Mouse (Mus musculus): ENCODE measurements around the gene Lrrn4cl. TPM values are rescaled to one million over a fixed set of nuclear protein-coding genes. Genes with fewer than 3 reads are reported as not detected.
A peak's percentile ranks its signal among the peaks of the same experiment; 100 is the strongest.

Gene Lrrn4cl
- polyA plus RNA-seq, 1 experiment from 2014 or later = 2.0 TPM

- H3K36me3 ChIP-seq (ENCODE audit: control insufficient read depth, insufficient read depth, low read length) = peaks cover 4% of the 10 kb centered on the region
- WGBS = under 1% methylated on average over 33 of the region's 33 CpGs
- peak; percentile 92 for ATAC-seq (ENCODE audit: insufficient read depth, low FRiP score)
These were observed 31.6 kb upstream of the Lrrn4cl start, which contains the start of gene Ttc9c for GRCm38 (mm10) chr19:8818801-8819595. TSS of gene Ttc9c (minus strand) at chr19:8819333.

DNA sequence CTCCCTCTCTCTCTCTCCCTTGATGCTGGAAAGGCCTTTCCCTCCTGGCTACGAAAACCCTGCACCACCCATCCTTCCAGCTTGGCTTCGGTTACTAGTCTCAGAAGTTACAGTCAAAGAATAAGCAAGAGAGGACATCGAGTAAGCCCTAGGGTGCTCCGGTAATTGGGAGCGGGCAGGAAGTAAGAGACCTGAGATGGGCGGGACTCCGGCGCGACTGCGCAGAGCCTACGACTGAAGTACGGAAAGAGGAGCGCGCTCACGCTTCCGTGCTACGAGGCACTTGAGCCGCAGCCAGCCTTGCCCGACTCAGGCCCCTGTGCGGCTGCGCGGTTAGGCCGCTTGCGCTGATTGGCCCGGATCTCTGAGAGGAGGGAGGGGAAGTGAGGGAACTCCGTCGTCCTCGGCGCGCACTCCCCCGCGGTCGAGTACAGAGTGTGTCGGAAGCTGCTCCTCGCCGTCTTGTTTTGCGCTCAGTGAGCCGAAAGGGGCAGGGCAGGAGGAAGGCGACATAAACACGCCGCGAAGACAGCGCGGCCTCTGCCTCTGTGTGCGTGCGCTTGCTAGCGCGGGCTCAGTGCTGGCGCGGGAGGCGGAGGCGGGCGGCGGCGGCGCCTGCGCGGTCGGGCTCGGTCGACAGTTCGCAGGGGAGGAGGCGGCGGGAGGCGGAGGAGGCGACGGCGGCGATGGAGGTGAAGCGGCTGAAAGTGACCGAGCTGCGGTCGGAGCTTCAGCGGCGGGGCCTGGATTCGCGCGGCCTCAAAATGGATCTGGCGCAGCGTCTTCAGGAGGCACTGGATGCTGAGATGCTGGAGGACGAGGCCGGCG lies 30.8 kb upstream of the Lrrn4cl start, which contains the start of gene Hnrnpul2:
Gene Hnrnpul2 (plus strand): TSS at position 415 of the 828 bp plus-strand sequence.
- ATAC-seq (ENCODE audit: insufficient read depth, low FRiP score) = peak; percentile 96
- no peaks in the 10 kb centered on the region for H3K9me3 ChIP-seq (replicated peaks; ENCODE audit: control insufficient read depth, low read length)
- H3K36me3 ChIP-seq (ENCODE audit: control insufficient read depth, insufficient read depth, low read length) = peaks cover 12% of the 10 kb centered on the region
- peak within 1 kb of the TSS; percentile 100 for H3K4me3 ChIP-seq (replicated peaks; ENCODE audit: low read length)
- peak within 1 kb of the TSS; percentile 99 for H3K27ac ChIP-seq (ENCODE audit: low read length)
- H3K4me2 ChIP-seq (ENCODE audit: low read depth, low read length) = peak within 1 kb of the TSS; percentile 89
- WGBS = under 1% methylated on average over 83 of the region's 83 CpGs
- H3K9ac ChIP-seq (ENCODE audit: low read length) = peak within 1 kb of the TSS; percentile 98
- H3K4me1 ChIP-seq (ENCODE audit: control insufficient read depth, insufficient read depth, low read length) = peaks cover 27% of the 10 kb centered on the region
- H3K27me3 ChIP-seq (ENCODE audit: control insufficient read depth, insufficient read depth, low read length) = no peaks in the 10 kb centered on the region

More at GRCm38 (mm10) chr19:8818801-8819595, 31.6 kb upstream of the Lrrn4cl start, which contains the start of gene Ttc9c:
- Histone ChIP-seq H3K4me3 (replicated peaks; ENCODE audit: low read length) (peak within 1 kb of the TSS; percentile 100), H3K9me3 (replicated peaks; ENCODE audit: control insufficient read depth, low read length) (no peaks in the 10 kb centered on the region), H3K27me3 (ENCODE audit: control insufficient read depth, insufficient read depth, low read length) (no peaks in the 10 kb centered on the region), H3K4me2 (ENCODE audit: low read depth, low read length) (peak within 1 kb of the TSS; percentile 89), H3K27ac (ENCODE audit: low read length) (peak within 1 kb of the TSS; percentile 99), H3K9ac (ENCODE audit: low read length) (peak within 1 kb of the TSS; percentile 98), H3K4me1 (ENCODE audit: control insufficient read depth, insufficient read depth, low read length) (peaks cover 27% of the 10 kb centered on the region)

- Histone ChIP-seq H3K9ac (ENCODE audit: low read length) (peak overlapping the region; percentile 98), H3K4me2 (ENCODE audit: low read depth, low read length) (peak overlapping the region; percentile 89), H3K9me3 (replicated peaks; ENCODE audit: control insufficient read depth, low read length) (no peaks in the 10 kb centered on the region), H3K4me1 (ENCODE audit: control insufficient read depth, insufficient read depth, low read length) (peaks cover 27% of the 10 kb centered on the region), H3K27me3 (ENCODE audit: control insufficient read depth, insufficient read depth, low read length) (no peaks in the 10 kb centered on the region), H3K36me3 (ENCODE audit: control insufficient read depth, insufficient read depth, low read length) (peaks cover 19% of the 10 kb centered on the region), H3K27ac (ENCODE audit: low read length) (peak overlapping the region; percentile 99), H3K4me3 (replicated peaks; ENCODE audit: low read length) (peak overlapping the region; percentile 100)
- ATAC-seq (ENCODE audit: insufficient read depth, low FRiP score) = peak; percentile 22
- WGBS = 1% methylated on average over 48 of the region's 48 CpGs
These were observed 30.1 kb upstream of the Lrrn4cl start for GRCm38 (mm10) chr19:8820424-8820956.

DNA sequence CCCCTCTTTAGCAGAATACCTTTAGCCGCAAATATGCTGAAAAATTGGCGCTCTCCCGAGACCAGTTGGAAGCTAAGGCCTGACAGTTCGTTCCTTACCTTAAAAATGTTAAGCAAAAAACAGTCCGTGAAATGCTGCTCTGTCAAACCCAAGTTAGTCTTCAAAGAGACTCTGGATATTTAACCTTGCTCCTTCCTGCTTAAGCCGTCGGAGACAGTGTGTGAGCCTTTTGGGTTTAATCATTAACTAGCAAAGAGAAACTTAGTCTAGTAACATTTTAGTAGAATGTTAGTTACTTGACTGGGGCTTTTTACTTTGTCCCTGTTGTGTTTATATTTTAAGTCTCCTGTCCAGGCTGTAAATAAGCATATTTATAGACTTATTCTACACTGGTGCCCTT lies 29.4 kb upstream of the Lrrn4cl start:
- H3K27me3 ChIP-seq (ENCODE audit: control insufficient read depth, insufficient read depth, low read length) = no peaks in the 10 kb centered on the region
- peak overlapping the region; percentile 99 for H3K27ac ChIP-seq (ENCODE audit: low read length)
- under 1% methylated on average over 7 of the region's 7 CpGs for WGBS
- H3K36me3 ChIP-seq (ENCODE audit: control insufficient read depth, insufficient read depth, low read length) = peaks cover 21% of the 10 kb centered on the region
- H3K9me3 ChIP-seq (replicated peaks; ENCODE audit: control insufficient read depth, low read length) = no peaks in the 10 kb centered on the region
- H3K4me1 ChIP-seq (ENCODE audit: control insufficient read depth, insufficient read depth, low read length) = peaks cover 27% of the 10 kb centered on the region
- H3K4me3 ChIP-seq (replicated peaks; ENCODE audit: low read length) = peak overlapping the region; percentile 100
- H3K9ac ChIP-seq (ENCODE audit: low read length) = peak overlapping the region; percentile 98
- peak overlapping the region; percentile 89 for H3K4me2 ChIP-seq (ENCODE audit: low read depth, low read length)
- ATAC-seq (ENCODE audit: insufficient read depth, low FRiP score) = no peak

GRCm38 (mm10) chr19:8822696-8823095 lies 27.9 kb upstream of the Lrrn4cl start:
- Histone ChIP-seq H3K9ac (ENCODE audit: low read length) (peak overlapping the region; percentile 51), H3K9me3 (replicated peaks; ENCODE audit: control insufficient read depth, low read length) (no peaks in the 10 kb centered on the region), H3K27ac (ENCODE audit: low read length) (no peak overlapping the region), H3K27me3 (ENCODE audit: control insufficient read depth, insufficient read depth, low read length) (no peaks in the 10 kb centered on the region), H3K4me3 (replicated peaks; ENCODE audit: low read length) (peak overlapping the region; percentile 100), H3K4me1 (ENCODE audit: control insufficient read depth, insufficient read depth, low read length) (peaks cover 17% of the 10 kb centered on the region), H3K4me2 (ENCODE audit: low read depth, low read length) (peak overlapping the region; percentile 89), H3K36me3 (ENCODE audit: control insufficient read depth, insufficient read depth, low read length) (peaks cover 26% of the 10 kb centered on the region)
- WGBS = 69% methylated on average over 8 of the region's 8 CpGs
- no peak for ATAC-seq (ENCODE audit: insufficient read depth, low FRiP score)

DNA sequence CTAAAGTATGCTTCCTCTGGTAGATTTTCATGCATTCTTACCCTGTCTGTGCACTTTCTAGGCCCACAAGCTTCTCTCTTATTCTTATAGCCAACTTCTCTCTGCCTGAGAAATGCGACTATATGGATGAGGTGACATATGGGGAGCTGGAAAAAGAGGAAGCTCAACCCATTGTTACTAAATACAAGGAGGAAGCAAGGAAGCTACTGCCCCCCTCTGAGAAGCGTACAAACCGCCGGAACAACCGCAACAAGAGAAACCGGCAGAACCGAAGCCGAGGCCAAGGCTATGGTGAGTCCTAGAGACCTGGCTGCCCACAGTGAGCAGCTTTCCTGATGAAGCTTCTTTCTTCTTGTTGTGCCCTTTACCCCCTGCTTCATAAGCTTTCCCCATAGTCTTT lies 20.9 kb upstream of the Lrrn4cl start, which contains the start of gene AC129217.1:
Gene AC129217.1 (plus strand): TSS at position 114 of the 400 bp plus-strand sequence.
- WGBS = 92% methylated on average over 8 of the region's 8 CpGs
- H3K4me3 ChIP-seq (replicated peaks; ENCODE audit: low read length) = no peak within 1 kb of the TSS
- H3K9me3 ChIP-seq (replicated peaks; ENCODE audit: control insufficient read depth, low read length) = no peaks in the 10 kb centered on the region
- H3K9ac ChIP-seq (ENCODE audit: low read length) = no peak within 1 kb of the TSS
- no peak for ATAC-seq (ENCODE audit: insufficient read depth, low FRiP score)
- no peak within 1 kb of the TSS for H3K4me2 ChIP-seq (ENCODE audit: low read depth, low read length)
- H3K36me3 ChIP-seq (ENCODE audit: control insufficient read depth, insufficient read depth, low read length) = peaks cover 52% of the 10 kb centered on the region
- no peaks in the 10 kb centered on the region for H3K4me1 ChIP-seq (ENCODE audit: control insufficient read depth, insufficient read depth, low read length)
- no peak within 1 kb of the TSS for H3K27ac ChIP-seq (ENCODE audit: low read length)
- H3K27me3 ChIP-seq (ENCODE audit: control insufficient read depth, insufficient read depth, low read length) = no peaks in the 10 kb centered on the region

GRCm38 (mm10) chr19:8830664-8831063 lies 19.9 kb upstream of the Lrrn4cl start:
- Histone ChIP-seq H3K27ac (ENCODE audit: low read length) (no peak overlapping the region), H3K4me2 (ENCODE audit: low read depth, low read length) (no peak overlapping the region), H3K9me3 (replicated peaks; ENCODE audit: control insufficient read depth, low read length) (no peaks in the 10 kb centered on the region), H3K9ac (ENCODE audit: low read length) (no peak overlapping the region), H3K4me1 (ENCODE audit: control insufficient read depth, insufficient read depth, low read length) (no peaks in the 10 kb centered on the region), H3K4me3 (replicated peaks; ENCODE audit: low read length) (no peak overlapping the region), H3K27me3 (ENCODE audit: control insufficient read depth, insufficient read depth, low read length) (no peaks in the 10 kb centered on the region), H3K36me3 (ENCODE audit: control insufficient read depth, insufficient read depth, low read length) (peaks cover 45% of the 10 kb centered on the region)
- WGBS = 92% methylated on average over 8 of the region's 8 CpGs
- ATAC-seq (ENCODE audit: insufficient read depth, low FRiP score) = no peak

- 83% methylated on average over 11 of the region's 11 CpGs for WGBS
- Histone ChIP-seq H3K4me3 (replicated peaks; ENCODE audit: low read length) (no peak overlapping the region), H3K27me3 (ENCODE audit: control insufficient read depth, insufficient read depth, low read length) (no peaks in the 10 kb centered on the region), H3K4me2 (ENCODE audit: low read depth, low read length) (no peak overlapping the region), H3K9me3 (replicated peaks; ENCODE audit: control insufficient read depth, low read length) (no peaks in the 10 kb centered on the region), H3K36me3 (ENCODE audit: control insufficient read depth, insufficient read depth, low read length) (peaks cover 43% of the 10 kb centered on the region), H3K9ac (ENCODE audit: low read length) (no peak overlapping the region), H3K27ac (ENCODE audit: low read length) (no peak overlapping the region), H3K4me1 (ENCODE audit: control insufficient read depth, insufficient read depth, low read length) (no peaks in the 10 kb centered on the region)
- no peak for ATAC-seq (ENCODE audit: insufficient read depth, low FRiP score)
These were observed 19.3 kb upstream of the Lrrn4cl start for GRCm38 (mm10) chr19:8831262-8831661.

Measured in stomach, embryonic 16.5 days (tissue).